ENCODE assay signal across 8 mouse cellular contexts in genomic region chr15:83149196-83150072, GRCm38 (mm10). TPM values are rescaled to one million over a fixed set of nuclear protein-coding genes. Genes with fewer than 3 reads are reported as not detected.
A peak's percentile ranks its signal among the peaks of the same experiment; 100 is the strongest.
DNase-seq lines count a peak whose midpoint lies in the region; ATAC-seq and TF ChIP-seq lines count a peak whose summit lies in the region.

Gene Poldip3 (minus strand): TSS chr15:83149384.

- DNase-seq in CH12.LX (ENCODE audit: extremely low read depth), result peak; percentile 97
- DNase-seq in c-Kit-positive CD71-positive TER-119-negative erythroid progenitor cells, embryonic 14.5 days (ENCODE audit: low read depth), result peak; percentile 97
- peak; percentile 98 for DNase-seq in heart, postnatal 0 days (ENCODE audit: low spot score)
- peak; percentile 98 to 99 for DNase-seq in kidney, postnatal 4 days

- TF ChIP-seq EP300 in CH12.LX (IDR thresholded peaks at IDR 0.05; ENCODE audit: low read length), result peak; percentile 48; the same call in 1 of the 2 replicates
- TF ChIP-seq EP300 in heart, postnatal 0 days (IDR thresholded peaks at IDR 0.05; ENCODE audit: low read depth), result no peak; the same call in none of the 2 replicates

- peak within 1 kb of the TSS; percentile 80 for H3K4me2 ChIP-seq in CH12.LX (ENCODE audit: insufficient read depth, low read depth, poor library complexity, severe bottlenecking)
- H3K4me2 ChIP-seq in forebrain, embryonic 12.5 days, result peak within 1 kb of the TSS; percentile 79
- peak within 1 kb of the TSS; percentile 66 for H3K4me2 ChIP-seq in heart, postnatal 0 days (ENCODE audit: low read depth, low read length)
- peak within 1 kb of the TSS; percentile 93 for H3K4me2 ChIP-seq in liver, embryonic 16.5 days (ENCODE audit: low read depth, low read length)
- peak within 1 kb of the TSS; percentile 94 for H3K4me2 ChIP-seq in neural tube, embryonic 13.5 days

- no peaks in the 10 kb centered on the region for H3K27me3 ChIP-seq in CH12.LX (replicated peaks)
- no peaks in the 10 kb centered on the region for H3K27me3 ChIP-seq in forebrain, embryonic 12.5 days
- no peaks in the 10 kb centered on the region for H3K27me3 ChIP-seq in heart, postnatal 0 days (ENCODE audit: control insufficient read depth, insufficient read depth, low read length)
- no peaks in the 10 kb centered on the region for H3K27me3 ChIP-seq in liver, embryonic 16.5 days (ENCODE audit: control insufficient read depth, insufficient read depth, low read depth, low read length)
- no peaks in the 10 kb centered on the region for H3K27me3 ChIP-seq in neural tube, embryonic 13.5 days
- H3K27me3 ChIP-seq in testis, adult 2 months (ENCODE audit: control insufficient read depth, insufficient read depth, low read length), result no peaks in the 10 kb centered on the region

- H3K4me3 ChIP-seq in CH12.LX (replicated peaks in 1 of 3; ENCODE audit: low read depth in 2 of 3, low read length in 2 of 3, poor library complexity in 1 of 3), result peak within 1 kb of the TSS; percentile 86 to 92 (median 88)
- peak within 1 kb of the TSS; percentile 96 for H3K4me3 ChIP-seq in forebrain, embryonic 12.5 days (replicated peaks)
- H3K4me3 ChIP-seq in heart, postnatal 0 days (ENCODE audit: low read depth, low read length), result peak within 1 kb of the TSS; percentile 97
- peak within 1 kb of the TSS; percentile 99 for H3K4me3 ChIP-seq in liver, embryonic 16.5 days (ENCODE audit: low read depth, low read length)
- peak within 1 kb of the TSS; percentile 94 for H3K4me3 ChIP-seq in neural tube, embryonic 13.5 days
- H3K4me3 ChIP-seq in testis, adult 2 months (ENCODE audit: control insufficient read depth, low read depth, low read length), result peak within 1 kb of the TSS; percentile 97

- peaks cover 42% of the 10 kb centered on the region for H3K79me2 ChIP-seq in CH12.LX (replicated peaks; ENCODE audit: control insufficient read depth, extremely low read depth, insufficient read depth, poor library complexity, severe bottlenecking)

- dilution Hi-C loops in CH12.LX (cut with MboI; ENCODE audit: extremely low pct_ligation_motif_present, extremely low pct_unique_long_range_greater_than_20kb, low sequenced_read_pairs), result no loop called here

- H3K36me3 ChIP-seq in CH12.LX (replicated peaks in 1 of 2; ENCODE audit: control insufficient read depth in 1 of 2, insufficient read depth in 1 of 2, low read length in 1 of 2), result peaks cover 26 to 47% of the 10 kb centered on the region in 2 experiments
- peaks cover 32% of the 10 kb centered on the region for H3K36me3 ChIP-seq in forebrain, embryonic 12.5 days (replicated peaks)
- H3K36me3 ChIP-seq in heart, postnatal 0 days (replicated peaks; ENCODE audit: control insufficient read depth, insufficient read depth, low read length), result peaks cover 19% of the 10 kb centered on the region
- peaks cover 22% of the 10 kb centered on the region for H3K36me3 ChIP-seq in liver, embryonic 16.5 days (ENCODE audit: control insufficient read depth, insufficient read depth)
- H3K36me3 ChIP-seq in neural tube, embryonic 13.5 days, result peaks cover 30% of the 10 kb centered on the region
- H3K36me3 ChIP-seq in testis, adult 2 months (ENCODE audit: control insufficient read depth, insufficient read depth, low read length), result no peaks in the 10 kb centered on the region

- TF ChIP-seq CTCF in CH12.LX (conservative IDR thresholded peaks at IDR 0.05 in 1 of 2, IDR thresholded peaks at IDR 0.05 in 1 of 2; ENCODE audit: low read depth in 2 of 2, low read length in 2 of 2), result peak in 1 of 2 experiments; percentile 7; a peak in 1 of 4 replicates
- no peak for TF ChIP-seq CTCF in heart, postnatal 0 days (IDR thresholded peaks at IDR 0.05; ENCODE audit: low read depth)
- TF ChIP-seq CTCF in testis, adult 2 months (IDR thresholded peaks at IDR 0.05; ENCODE audit: control insufficient read depth, insufficient read depth, insufficient replicate concordance, low read depth, low read length), result no peak

- in situ Hi-C loops in CH12.LX (cut with MboI; ENCODE audit: low pct_ligation_motif_present, low pct_unique_long_range_greater_than_20kb, low sequenced_read_pairs), result loop anchor here (5.0 kb wide), 1 partner anchor 58 kb away; no protein-coding TSS in a partner anchor

- H3K27ac ChIP-seq in CH12.LX (ENCODE audit: insufficient read depth, low read depth), result peak within 1 kb of the TSS; percentile 91
- H3K27ac ChIP-seq in forebrain, embryonic 12.5 days, result peak within 1 kb of the TSS; percentile 98
- peak within 1 kb of the TSS; percentile 96 for H3K27ac ChIP-seq in heart, postnatal 0 days (ENCODE audit: low read depth)
- peak within 1 kb of the TSS; percentile 99 for H3K27ac ChIP-seq in liver, embryonic 16.5 days (ENCODE audit: low read length)
- peak within 1 kb of the TSS; percentile 98 for H3K27ac ChIP-seq in neural tube, embryonic 13.5 days (replicated peaks)
- peak within 1 kb of the TSS; percentile 96 for H3K27ac ChIP-seq in testis, adult 2 months (ENCODE audit: control insufficient read depth, insufficient read depth, low read depth, low read length)

- peak within 1 kb of the TSS; percentile 93 for H3K9ac ChIP-seq in CH12.LX (ENCODE audit: insufficient read depth, low read depth)
- H3K9ac ChIP-seq in forebrain, embryonic 12.5 days, result peak within 1 kb of the TSS; percentile 97
- peak within 1 kb of the TSS; percentile 91 for H3K9ac ChIP-seq in heart, postnatal 0 days (replicated peaks; ENCODE audit: low read depth, low read length)
- peak within 1 kb of the TSS; percentile 98 for H3K9ac ChIP-seq in liver, embryonic 16.5 days (ENCODE audit: low read depth, low read length)
- peak within 1 kb of the TSS; percentile 98 for H3K9ac ChIP-seq in neural tube, embryonic 13.5 days

- H3K9me3 ChIP-seq in CH12.LX (replicated peaks; ENCODE audit: low read length), result peaks cover 13% of the 10 kb centered on the region
- no peaks in the 10 kb centered on the region for H3K9me3 ChIP-seq in forebrain, embryonic 12.5 days
- H3K9me3 ChIP-seq in heart, postnatal 0 days (replicated peaks; ENCODE audit: control insufficient read depth, low read length), result no peaks in the 10 kb centered on the region
- H3K9me3 ChIP-seq in liver, embryonic 16.5 days (replicated peaks; ENCODE audit: control insufficient read depth, low read length), result no peaks in the 10 kb centered on the region
- H3K9me3 ChIP-seq in neural tube, embryonic 13.5 days, result no peaks in the 10 kb centered on the region

- TF ChIP-seq POLR2A in CH12.LX (IDR thresholded peaks at IDR 0.05; ENCODE audit: low read depth, low read length), result peak; percentile 100
- peak; percentile 93 for TF ChIP-seq POLR2A in testis, adult 2 months (IDR thresholded peaks at IDR 0.05; ENCODE audit: control insufficient read depth, low read depth, low read length)

- H3K4me1 ChIP-seq in CH12.LX (ENCODE audit: control insufficient read depth in 1 of 2, insufficient read depth in 2 of 2), result peaks cover 12 to 67% of the 10 kb centered on the region in 2 experiments; a peak in 3 of 4 replicates
- H3K4me1 ChIP-seq in forebrain, embryonic 12.5 days, result peaks cover 15% of the 10 kb centered on the region
- peaks cover 8% of the 10 kb centered on the region for H3K4me1 ChIP-seq in heart, postnatal 0 days (ENCODE audit: control insufficient read depth, insufficient read depth)
- peaks cover 19% of the 10 kb centered on the region for H3K4me1 ChIP-seq in liver, embryonic 16.5 days (ENCODE audit: control insufficient read depth, low read depth, low read length)
- peaks cover 21% of the 10 kb centered on the region for H3K4me1 ChIP-seq in neural tube, embryonic 13.5 days (replicated peaks)
- peaks cover 8% of the 10 kb centered on the region for H3K4me1 ChIP-seq in testis, adult 2 months (ENCODE audit: control insufficient read depth, insufficient read depth, low read length)

- under 1% methylated on average over 56 of the region's 56 CpGs for WGBS in forebrain, embryonic 12.5 days
- under 1% methylated on average over 56 of the region's 56 CpGs for WGBS in heart, postnatal 0 days
- under 1% methylated on average over 56 of the region's 56 CpGs for WGBS in liver, embryonic 16.5 days (ENCODE audit: insufficient replicate concordance)
- WGBS in neural tube, embryonic 13.5 days, result under 1% methylated on average over 56 of the region's 56 CpGs

- ATAC-seq in forebrain, embryonic 12.5 days (ENCODE audit: low FRiP score), result peak; percentile 94
- peak; percentile 93 for ATAC-seq in heart, postnatal 0 days (ENCODE audit: insufficient read depth, low read depth)
- peak; percentile 86 for ATAC-seq in liver, embryonic 16.5 days (ENCODE audit: low read depth)
- ATAC-seq in neural tube, embryonic 13.5 days (ENCODE audit: low read depth), result peak; percentile 94

- TF ChIP-seq RAD21 in CH12.LX (IDR thresholded peaks at IDR 0.05; ENCODE audit: low read depth, low read length), result peak; percentile 13

TF ChIP-seq in CH12.LX, 34 proteins besides CTCF, POLR2A, EP300 and RAD21 (continues in another document):
- peak; percentile 58 for TF ChIP-seq NRF1 (IDR thresholded peaks at IDR 0.05; ENCODE audit: low read depth, low read length)
- TF ChIP-seq ETS1 (conservative IDR thresholded peaks at IDR 0.05; ENCODE audit: low read depth, low read length), result peak; percentile 97
- TF ChIP-seq MAZ (IDR thresholded peaks at IDR 0.05; ENCODE audit: low read depth, low read length), result peak; percentile 92; the same call in 1 of the 2 replicates
- peak; percentile 69; the same call in 1 of the 2 replicates for TF ChIP-seq UBTF (IDR thresholded peaks at IDR 0.05; ENCODE audit: low read depth, low read length)
- peak; percentile 99 for TF ChIP-seq TBP (conservative IDR thresholded peaks at IDR 0.05; ENCODE audit: low read depth, low read length)
- peak; percentile 78; the same call in 1 of the 2 replicates for TF ChIP-seq IRF4 (IDR thresholded peaks at IDR 0.05; ENCODE audit: low read depth, low read length)
- TF ChIP-seq NELFE (IDR thresholded peaks at IDR 0.05; ENCODE audit: low read depth, low read length), result peak; percentile 99
- TF ChIP-seq GABPA (IDR thresholded peaks at IDR 0.05; ENCODE audit: insufficient replicate concordance, low read depth, low read length), result no peak; the same call in 1 of the 2 replicates
- 0 out of 2 replicates have a peak, but pooled peaks have one; percentile 71 for TF ChIP-seq E2F4 (IDR thresholded peaks at IDR 0.05; ENCODE audit: insufficient replicate concordance, low read depth, low read length)
- peak; percentile 36; the same call in 1 of the 2 replicates for TF ChIP-seq USF2 (conservative IDR thresholded peaks at IDR 0.05; ENCODE audit: low read depth, low read length)

RNA-seq across cellular contexts. Expression of gene Poldip3, which starts in this region (rescaled TPM):
- total RNA-seq in CH12.LX (2012; rRNA removed) (77.2 and 87.1 TPM in 2 replicates), CH12.LX (2014; rRNA removed) (78.9 and 79.3 TPM in 2 replicates)
- 70.0 and 77.0 TPM in 2 replicates for polyA plus RNA-seq in CH12.LX (2012; ENCODE audit: insufficient read length, low read depth)
- polyA plus RNA-seq in forebrain, embryonic 12.5 days (2016; fragmentation: Nextera tagmentation; extraction: Ambion mirVana), result 173 and 177 TPM in 2 replicates
- 60.4 and 63.6 TPM in 2 replicates for total RNA-seq in heart, postnatal 0 days (2014; rRNA removed; ENCODE audit: low replicate concordance)
- 36.4 and 38.3 TPM in 2 replicates for polyA plus RNA-seq in heart, postnatal 0 days (2015; fragmentation: Nextera tagmentation; extraction: Ambion mirVana)
- polyA plus RNA-seq in liver, embryonic 16.5 days (2015; fragmentation: Nextera tagmentation; extraction: Ambion mirVana), result 54.4 and 55.8 TPM in 2 replicates
- 137 and 140 TPM in 2 replicates for polyA plus RNA-seq in neural tube, embryonic 13.5 days (2015; fragmentation: Nextera tagmentation; extraction: Ambion mirVana)
- 45.2 TPM in 2 replicates for polyA plus RNA-seq in testis, adult 2 months (2012; rRNA removed)

Comparison
In these comparisons a context has a peak if more than half of its experiments do, and no peak if none do; other contexts are left out.
1. Peak in every context shown above with its lines: DNase-seq, ATAC-seq, H3K4me3 ChIP-seq and H3K27ac ChIP-seq.